Mouse (Mus musculus): ENCODE results near the gene Prl2a1. TPM values are rescaled to one million over a fixed set of nuclear protein-coding genes. Genes with fewer than 3 reads are reported as not detected.

Prl2a1 gene
- not detected in 2 replicates for total RNA-seq (2023)

GRCm38 (mm10) chr13:27801354-27801753, at the start of gene Prl2a1:
Gene Prl2a1 (plus strand): TSS chr13:27801654.

GRCm38 (mm10) chr13:27780704-27781103, 20.8 kb upstream of the Prl2a1 start, which contains the start of gene Prl7c1:
Gene Prl7c1 (minus strand): TSS chr13:27780804.

GRCm38 (mm10) chr13:27849042-27849441, 47.6 kb downstream of the Prl2a1 start, which contains the start of gene Prl2c1:
Gene Prl2c1 (plus strand): TSS chr13:27849342.

Other genes starting within 250 kb of the Prl2a1 start
- not detected in 2 replicates for gene Prl8a9, start 237.0 kb upstream of the Prl2a1 start, total RNA-seq (2023)
- not detected in 2 replicates for gene Prl8a1, start 219.5 kb upstream of the Prl2a1 start, total RNA-seq (2023)
- not detected in 2 replicates for gene Prl7b1, start 191.1 kb upstream of the Prl2a1 start, total RNA-seq (2023)
- not detected in 2 replicates for gene Prl7a1, start 159.2 kb upstream of the Prl2a1 start, total RNA-seq (2023)
- gene Prl7a2, start 133.6 kb upstream of the Prl2a1 start, total RNA-seq (2023): not detected in 2 replicates
- not detected in 2 replicates for gene Prl7d1, start 84.9 kb upstream of the Prl2a1 start, total RNA-seq (2023)
- not detected in 2 replicates for gene Prl7c1, start 20.9 kb upstream of the Prl2a1 start, total RNA-seq (2023)
- not detected in 2 replicates for gene Prl2c1, start 47.7 kb downstream of the Prl2a1 start, total RNA-seq (2023)
- gene Prl4a1, start 214.6 kb downstream of the Prl2a1 start, total RNA-seq (2023): not detected in 2 replicates